Mouse (Mus musculus): ENCODE measurements around the gene Trim23.

DNA sequence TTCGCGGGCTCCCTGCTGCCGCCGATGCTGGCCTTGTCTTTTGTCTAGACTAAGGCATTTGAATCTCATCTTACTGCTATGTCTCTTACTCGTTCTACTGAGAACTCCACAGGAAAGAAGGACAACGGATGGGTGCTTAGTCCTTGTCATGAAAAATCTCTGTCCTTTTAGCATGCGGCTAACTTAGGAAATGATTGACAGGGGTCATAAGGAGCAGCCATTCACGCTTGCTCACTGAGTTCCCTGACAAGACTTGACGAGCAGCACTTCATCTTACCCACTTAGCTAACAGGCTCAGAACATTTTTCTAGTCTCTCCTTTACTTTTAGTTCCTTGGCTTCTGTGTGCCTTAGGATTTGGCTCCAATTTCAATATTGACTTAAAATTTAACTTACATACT lies 33.7 kb upstream of the Trim23 start:
- TF ChIP-seq CTCF (IDR thresholded peaks at IDR 0.05; ENCODE audit: low read depth) (no peak), EP300 (optimal IDR thresholded peaks at IDR 0.05) (no peak)

Data from stomach, postnatal 0 days (tissue).